Comparison of ENCODE assay signal across 15 mouse cellular contexts in the genomic region with DNA sequence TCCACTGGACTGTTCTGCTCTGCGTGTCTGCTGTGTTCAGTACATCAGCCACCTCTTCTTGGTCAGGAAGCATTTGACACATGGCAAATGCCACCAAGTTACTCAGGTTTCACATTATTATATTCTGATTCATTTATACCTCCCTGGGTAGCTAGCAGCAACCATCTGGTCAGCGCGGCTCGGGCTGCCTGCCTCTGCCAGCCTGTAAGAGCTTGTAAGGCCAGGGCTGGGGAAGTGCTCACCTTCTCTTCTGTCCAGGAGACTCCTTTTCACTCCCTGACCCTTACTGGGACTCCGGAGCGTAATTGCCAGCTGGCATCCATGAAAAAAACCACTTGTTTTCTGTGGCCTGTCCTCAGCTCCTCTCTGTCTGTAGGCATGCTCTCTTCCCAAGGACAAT. TPM values are rescaled to one million over a fixed set of nuclear protein-coding genes. Genes with fewer than 3 reads are reported as not detected.
DNase-seq lines count a peak whose midpoint lies in the region; ATAC-seq lines count a peak whose summit lies in the region.
"Had no signal": no experiment of that assay in that cellular context is flagged by ENCODE, and none has a peak within 500 bp of the region (broad histone marks: within the 10 kb centered on the region; RNA-seq: fewer than 3 reads in every experiment).

No protein-coding gene starts in this region.

- ATAC-seq in hindbrain, embryonic 11.5 days (ENCODE audit: low FRiP score) = no peak
- ATAC-seq in embryonic facial prominence, embryonic 13.5 days (ENCODE audit: insufficient number of reproducible peaks, insufficient read depth, low FRiP score, low TSS enrichment, low read depth) = no peak
- no peak for ATAC-seq in kidney, embryonic 16.5 days (ENCODE audit: low FRiP score, low TSS enrichment)
- ATAC-seq: Patski had no signal

- H3K9ac ChIP-seq in hindbrain, embryonic 11.5 days (ENCODE audit: low read depth, low read length) = no peak overlapping the region
- peak overlapping the region; percentile 3; the same call in 1 of the 2 replicates for H3K9ac ChIP-seq in embryonic facial prominence, embryonic 13.5 days
- no peak overlapping the region for H3K9ac ChIP-seq in kidney, embryonic 16.5 days (replicated peaks; ENCODE audit: low read length)
- H3K9ac ChIP-seq: liver, embryonic 14.5 days had no signal

- H3K27ac ChIP-seq in hindbrain, embryonic 10.5 days = peak overlapping the region; percentile 74
- no peak overlapping the region for H3K27ac ChIP-seq in hindbrain, embryonic 11.5 days (ENCODE audit: low read depth, low read length)
- H3K27ac ChIP-seq in embryonic facial prominence, embryonic 13.5 days = no peak overlapping the region
- no peak overlapping the region for H3K27ac ChIP-seq in kidney, embryonic 16.5 days (ENCODE audit: low read length)
- H3K27ac ChIP-seq: liver, embryonic 14.5 days; stomach, postnatal 0 days had no signal

- no peak overlapping the region for H3K4me3 ChIP-seq in hindbrain, embryonic 10.5 days
- H3K4me3 ChIP-seq in hindbrain, embryonic 11.5 days (ENCODE audit: low read depth, low read length) = no peak overlapping the region
- H3K4me3 ChIP-seq in embryonic facial prominence, embryonic 13.5 days = no peak overlapping the region
- no peak overlapping the region for H3K4me3 ChIP-seq in kidney, embryonic 16.5 days (ENCODE audit: low read length)

- WGBS in hindbrain, embryonic 10.5 days = 79% methylated on average over 6 of the region's 6 CpGs
- WGBS in hindbrain, embryonic 11.5 days = 72% methylated on average over 6 of the region's 6 CpGs
- WGBS in embryonic facial prominence, embryonic 13.5 days = 58% methylated on average over 6 of the region's 6 CpGs
- 43% methylated on average over 6 of the region's 6 CpGs for WGBS in kidney, embryonic 16.5 days

- peaks cover 69% of the 10 kb centered on the region for H3K4me1 ChIP-seq in hindbrain, embryonic 10.5 days (replicated peaks)
- H3K4me1 ChIP-seq in hindbrain, embryonic 11.5 days (replicated peaks; ENCODE audit: control insufficient read depth, insufficient read depth, low read length) = peaks cover 5% of the 10 kb centered on the region
- H3K4me1 ChIP-seq in embryonic facial prominence, embryonic 13.5 days = peaks cover 49% of the 10 kb centered on the region
- peaks cover 39% of the 10 kb centered on the region for H3K4me1 ChIP-seq in kidney, embryonic 16.5 days (ENCODE audit: insufficient read depth, low read length)

- H3K9me3 ChIP-seq in hindbrain, embryonic 10.5 days = no peaks in the 10 kb centered on the region
- no peaks in the 10 kb centered on the region for H3K9me3 ChIP-seq in hindbrain, embryonic 11.5 days (ENCODE audit: control insufficient read depth, low read length)
- H3K9me3 ChIP-seq in embryonic facial prominence, embryonic 13.5 days = no peaks in the 10 kb centered on the region
- H3K9me3 ChIP-seq in kidney, embryonic 16.5 days (ENCODE audit: low read length) = no peaks in the 10 kb centered on the region

- no peaks in the 10 kb centered on the region for H3K36me3 ChIP-seq in hindbrain, embryonic 10.5 days
- no peaks in the 10 kb centered on the region for H3K36me3 ChIP-seq in hindbrain, embryonic 11.5 days (ENCODE audit: control insufficient read depth, insufficient read depth, low read length)
- no peaks in the 10 kb centered on the region for H3K36me3 ChIP-seq in embryonic facial prominence, embryonic 13.5 days
- H3K36me3 ChIP-seq in kidney, embryonic 16.5 days (ENCODE audit: insufficient read depth, low read length) = no peaks in the 10 kb centered on the region

- no peak for DNase-seq in hindbrain, embryonic 10.5 days (ENCODE audit: low spot score)
- DNase-seq in hindbrain, embryonic 11.5 days (ENCODE audit: low spot score) = no peak
- DNase-seq in Muller cell, postnatal 12 days (ENCODE audit: inconsistent ontology term) = peak; percentile 42
- DNase-seq in cerebellum, adult 11-12 months = peak; percentile 85
- DNase-seq in kidney, adult 18-20 months = no peak
- DNase-seq: kidney, adult 2 months; lung, postnatal 4 days; thymus, postnatal 36 days had no signal

- no peaks in the 10 kb centered on the region for H3K27me3 ChIP-seq in hindbrain, embryonic 10.5 days (ENCODE audit: insufficient read depth, poor library complexity, severe bottlenecking)
- no peaks in the 10 kb centered on the region for H3K27me3 ChIP-seq in hindbrain, embryonic 11.5 days (ENCODE audit: control insufficient read depth, insufficient read depth, low read length)
- H3K27me3 ChIP-seq in embryonic facial prominence, embryonic 13.5 days = no peaks in the 10 kb centered on the region
- H3K27me3 ChIP-seq in kidney, embryonic 16.5 days (ENCODE audit: insufficient read depth, low read length) = no peaks in the 10 kb centered on the region
- H3K27me3 ChIP-seq: CH12.LX, Patski had no signal

- H3K4me2 ChIP-seq in hindbrain, embryonic 11.5 days (replicated peaks; ENCODE audit: low read depth, low read length) = no peak overlapping the region
- H3K4me2 ChIP-seq in embryonic facial prominence, embryonic 13.5 days = no peak overlapping the region
- H3K4me2 ChIP-seq in kidney, embryonic 16.5 days (replicated peaks; ENCODE audit: low read depth, low read length) = no peak overlapping the region

RNA-seq across cellular contexts. Expression of a gene that starts 16.1 kb away (rescaled TPM):
- 3.0 TPM in 2 replicates for polyA plus RNA-seq in hindbrain, embryonic 10.5 days (2016; fragmentation: Nextera tagmentation; extraction: Ambion mirVana)
- 1.3 and 2.3 TPM in 2 replicates for polyA plus RNA-seq in hindbrain, embryonic 11.5 days (2014; fragmentation: Nextera tagmentation; extraction: Ambion mirVana)
- polyA plus RNA-seq in embryonic facial prominence, embryonic 13.5 days (2015; fragmentation: Nextera tagmentation; extraction: Ambion mirVana) = 1.6 and 2.4 TPM in 2 replicates
- polyA plus RNA-seq in kidney, embryonic 16.5 days (2015; fragmentation: Nextera tagmentation; extraction: Ambion mirVana) = 5.6 and 6.5 TPM in 2 replicates

RNA-seq across cellular contexts. Expression of a gene that starts 17.4 kb away (rescaled TPM):
- polyA plus RNA-seq in hindbrain, embryonic 10.5 days (2016; fragmentation: Nextera tagmentation; extraction: Ambion mirVana) = 0.45 TPM in 1 of 2 replicates, not detected in the other
- 0.28 TPM in 1 of 2 replicates, not detected in the other for polyA plus RNA-seq in hindbrain, embryonic 11.5 days (2014; fragmentation: Nextera tagmentation; extraction: Ambion mirVana)
- polyA plus RNA-seq in embryonic facial prominence, embryonic 13.5 days (2015; fragmentation: Nextera tagmentation; extraction: Ambion mirVana) = 0.40 TPM in 1 of 2 replicates, not detected in the other
- 0.47 and 0.68 TPM in 2 replicates for polyA plus RNA-seq in kidney, embryonic 16.5 days (2015; fragmentation: Nextera tagmentation; extraction: Ambion mirVana)
- polyA plus RNA-seq: kidney, adult 2 months; small intestine, adult 2 months had no signal

Comparison
In these comparisons a context has a peak if more than half of its experiments do, and no peak if none do; other contexts are left out.
1. DNase-seq: peak in Muller cell, postnatal 12 days (single experiment) and cerebellum, adult 11-12 months (single experiment); none in hindbrain, embryonic 10.5 days (single experiment), hindbrain, embryonic 11.5 days (single experiment) and kidney, adult 18-20 months (single experiment).